ENCODE assay signal across 8 mouse cellular contexts in genomic region chr13:58275076-58275475, GRCm38 (mm10). TPM values are rescaled to one million over a fixed set of nuclear protein-coding genes. Genes with fewer than 3 reads are reported as not detected.
DNase-seq lines count a peak whose midpoint lies in the region; ATAC-seq and TF ChIP-seq lines count a peak whose summit lies in the region.

No protein-coding gene starts in this region.

- peak overlapping the region; percentile 82; the same call in 1 of the 2 replicates for H3K9ac ChIP-seq in kidney, embryonic 14.5 days (ENCODE audit: low read depth, low read length)
- no peak overlapping the region for H3K9ac ChIP-seq in hindbrain, embryonic 15.5 days
- H3K9ac ChIP-seq in midbrain, embryonic 15.5 days = peak overlapping the region; percentile 55; the same call in 1 of the 2 replicates

- 19% methylated on average over 8 of the region's 9 CpGs for WGBS in kidney, embryonic 14.5 days
- WGBS in embryonic facial prominence, embryonic 10.5 days = 21% methylated on average over 9 of the region's 9 CpGs
- WGBS in hindbrain, embryonic 15.5 days = 19% methylated on average over 9 of the region's 9 CpGs
- WGBS in midbrain, embryonic 15.5 days = 15% methylated on average over 9 of the region's 9 CpGs
- WGBS in kidney, adult 2 months = 36% methylated on average over 9 of the region's 9 CpGs

- TF ChIP-seq CTCF in kidney, adult 2 months (conservative IDR thresholded peaks at IDR 0.05; ENCODE audit: insufficient read depth, insufficient read length, low read depth, low read length) = no peak

- H3K4me1 ChIP-seq in kidney, embryonic 14.5 days (ENCODE audit: control insufficient read depth, insufficient read depth, low read length) = no peaks in the 10 kb centered on the region; the same call in 1 of the 2 replicates
- H3K4me1 ChIP-seq in embryonic facial prominence, embryonic 10.5 days = peaks cover 29% of the 10 kb centered on the region
- peaks cover 21% of the 10 kb centered on the region for H3K4me1 ChIP-seq in hindbrain, embryonic 15.5 days (replicated peaks)
- H3K4me1 ChIP-seq in midbrain, embryonic 15.5 days = peaks cover 20% of the 10 kb centered on the region
- H3K4me1 ChIP-seq in kidney, adult 2 months (ENCODE audit: control insufficient read depth, insufficient read depth, low read length) = peaks cover 5% of the 10 kb centered on the region; the same call in 1 of the 2 replicates

- no peaks in the 10 kb centered on the region for H3K27me3 ChIP-seq in kidney, embryonic 14.5 days (ENCODE audit: control insufficient read depth, insufficient read depth, low read length)
- H3K27me3 ChIP-seq in embryonic facial prominence, embryonic 10.5 days (replicated peaks; ENCODE audit: low read depth, poor library complexity, severe bottlenecking) = peaks cover 35% of the 10 kb centered on the region
- H3K27me3 ChIP-seq in hindbrain, embryonic 15.5 days = no peaks in the 10 kb centered on the region
- H3K27me3 ChIP-seq in midbrain, embryonic 15.5 days (replicated peaks) = no peaks in the 10 kb centered on the region
- H3K27me3 ChIP-seq in kidney, adult 2 months (replicated peaks; ENCODE audit: control insufficient read depth, insufficient read depth, low read length) = no peaks in the 10 kb centered on the region

- H3K4me3 ChIP-seq in kidney, embryonic 14.5 days (ENCODE audit: low read length) = peak overlapping the region; percentile 84
- peak overlapping the region; percentile 85 for H3K4me3 ChIP-seq in embryonic facial prominence, embryonic 10.5 days
- peak overlapping the region; percentile 86 for H3K4me3 ChIP-seq in hindbrain, embryonic 15.5 days
- peak overlapping the region; percentile 65 for H3K4me3 ChIP-seq in midbrain, embryonic 15.5 days
- H3K4me3 ChIP-seq in kidney, adult 2 months (ENCODE audit: insufficient read depth, low read depth, low read length) = no peak overlapping the region

- H3K27ac ChIP-seq in kidney, embryonic 14.5 days (ENCODE audit: low read depth, low read length) = no peak overlapping the region
- H3K27ac ChIP-seq in embryonic facial prominence, embryonic 10.5 days (replicated peaks) = no peak overlapping the region
- peak overlapping the region; percentile 84; the same call in 1 of the 2 replicates for H3K27ac ChIP-seq in hindbrain, embryonic 15.5 days (replicated peaks)
- peak overlapping the region; percentile 81; the same call in 1 of the 2 replicates for H3K27ac ChIP-seq in midbrain, embryonic 15.5 days
- no peak overlapping the region for H3K27ac ChIP-seq in kidney, adult 2 months (ENCODE audit: insufficient read depth, low read depth, low read length)

- DNase-seq in kidney, adult 9 months = no peak
- DNase-seq in embryonic facial prominence, embryonic 10.5 days (ENCODE audit: low spot score) = no peak
- no peak for DNase-seq in gastrocnemius, postnatal 25 days
- no peak for DNase-seq in left cerebral cortex, adult 11 months (ENCODE audit: low spot score)
- no peak for DNase-seq in kidney, adult 2 months

- no peaks in the 10 kb centered on the region for H3K36me3 ChIP-seq in kidney, embryonic 14.5 days (ENCODE audit: control insufficient read depth, insufficient read depth, low read length)
- no peaks in the 10 kb centered on the region for H3K36me3 ChIP-seq in embryonic facial prominence, embryonic 10.5 days (replicated peaks)
- H3K36me3 ChIP-seq in hindbrain, embryonic 15.5 days = no peaks in the 10 kb centered on the region
- H3K36me3 ChIP-seq in midbrain, embryonic 15.5 days (replicated peaks) = no peaks in the 10 kb centered on the region
- no peaks in the 10 kb centered on the region for H3K36me3 ChIP-seq in kidney, adult 2 months (ENCODE audit: control insufficient read depth, insufficient read depth, low read length)

- peak overlapping the region; percentile 89 for H3K4me2 ChIP-seq in kidney, embryonic 14.5 days (replicated peaks; ENCODE audit: low read depth, low read length)
- peak overlapping the region; percentile 68 for H3K4me2 ChIP-seq in hindbrain, embryonic 15.5 days
- H3K4me2 ChIP-seq in midbrain, embryonic 15.5 days = peak overlapping the region; percentile 61

- ATAC-seq in kidney, embryonic 14.5 days (ENCODE audit: low FRiP score, low TSS enrichment) = no peak
- ATAC-seq in hindbrain, embryonic 15.5 days (ENCODE audit: low FRiP score, low read depth) = no peak
- ATAC-seq in midbrain, embryonic 15.5 days (replicated peaks) = no peak

- H3K9me3 ChIP-seq in kidney, embryonic 14.5 days (ENCODE audit: control insufficient read depth, low read length) = no peaks in the 10 kb centered on the region
- H3K9me3 ChIP-seq in embryonic facial prominence, embryonic 10.5 days = no peaks in the 10 kb centered on the region
- H3K9me3 ChIP-seq in hindbrain, embryonic 15.5 days = no peaks in the 10 kb centered on the region
- H3K9me3 ChIP-seq in midbrain, embryonic 15.5 days = no peaks in the 10 kb centered on the region

- no peak for TF ChIP-seq POLR2A in kidney, adult 2 months (IDR thresholded peaks at IDR 0.05; ENCODE audit: low read depth, low read length)

RNA-seq across cellular contexts. Expression of gene Gkap1, which starts 0.4 kb away (rescaled TPM):
- 26.9 and 33.7 TPM in 2 replicates for polyA plus RNA-seq in kidney, embryonic 14.5 days (2014; fragmentation: Nextera tagmentation; extraction: Ambion mirVana)
- polyA plus RNA-seq in embryonic facial prominence, embryonic 10.5 days (2016; fragmentation: Nextera tagmentation; extraction: Ambion mirVana) = 17.5 and 18.4 TPM in 2 replicates
- polyA plus RNA-seq in hindbrain, embryonic 15.5 days (2015; fragmentation: Nextera tagmentation; extraction: Ambion mirVana) = 35.1 and 38.8 TPM in 2 replicates
- 30.7 and 32.6 TPM in 2 replicates for polyA plus RNA-seq in midbrain, embryonic 15.5 days (2015; fragmentation: Nextera tagmentation; extraction: Ambion mirVana)
- 10 to 100 TPM; 17.8 to 20.9 TPM for total RNA-seq in gastrocnemius, postnatal 25 days (2021)
- 11.0 and 11.9 TPM in 2 replicates for polyA plus RNA-seq in kidney, adult 2 months (2012; rRNA removed)

RNA-seq across cellular contexts. Expression of gene Ubqln1, which starts 59.6 kb away (rescaled TPM):
- 60.8 and 98.7 TPM in 2 replicates for polyA plus RNA-seq in kidney, embryonic 14.5 days (2014; fragmentation: Nextera tagmentation; extraction: Ambion mirVana)
- polyA plus RNA-seq in embryonic facial prominence, embryonic 10.5 days (2016; fragmentation: Nextera tagmentation; extraction: Ambion mirVana) = 135 and 144 TPM in 2 replicates
- 146 and 158 TPM in 2 replicates for polyA plus RNA-seq in hindbrain, embryonic 15.5 days (2015; fragmentation: Nextera tagmentation; extraction: Ambion mirVana)
- 139 and 146 TPM in 2 replicates for polyA plus RNA-seq in midbrain, embryonic 15.5 days (2015; fragmentation: Nextera tagmentation; extraction: Ambion mirVana)
- total RNA-seq in gastrocnemius, postnatal 25 days (2021) = 10 to 100 TPM; 41.1 to 42.4 TPM
- polyA plus RNA-seq in kidney, adult 2 months (2012; rRNA removed) = 111 and 134 TPM in 2 replicates

Comparison
In these comparisons a context has a peak if more than half of its experiments do, and no peak if none do; other contexts are left out.
1. H3K27ac ChIP-seq: peak in hindbrain, embryonic 15.5 days (single experiment) and midbrain, embryonic 15.5 days (single experiment); none in kidney, embryonic 14.5 days (single experiment), embryonic facial prominence, embryonic 10.5 days (single experiment) and kidney, adult 2 months (single experiment).
2. Peak in every context shown above with its lines, with median percentiles within 50 percentile points of each other: H3K4me2 ChIP-seq.